Mouse (Mus musculus): ENCODE measurements at regions not wholly inside any gene's neighbourhood (a gene's known extent, or its start where the extent isn't known, plus 50 kb on each side); places are given as distances from the start of the nearest gene placed in this dataset.
"Not testable (repeated sequence)": the region's sequence is repeated elsewhere in the genome, so short reads cannot be mapped to it uniquely, and the experiment has no call there.

- DNase-seq, result no peak
These were observed 221.3 kb downstream of the Prdm13 start for GRCm38 (mm10) chr4:21464456-21464855.

GRCm38 (mm10) chr4:21441274-21441673 is 244.5 kb downstream of the Prdm13 start:
- DNase-seq, result no peak

GRCm38 (mm10) chr4:21436710-21437109 is 249.1 kb downstream of the Prdm13 start:
- DNase-seq, result no peak

- no peak for DNase-seq
These were observed 277.9 kb downstream of the Prdm13 start for GRCm38 (mm10) chr4:21407850-21408249.

GRCm38 (mm10) chr4:21369314-21369713 is 316.4 kb downstream of the Prdm13 start:
- no peak for DNase-seq

GRCm38 (mm10) chr4:21368234-21369021 is 317.3 kb downstream of the Prdm13 start:
- peak in 1 of 2 experiments; percentile 2 for DNase-seq

GRCm38 (mm10) chr4:21321769-21322168 is 364.0 kb downstream of the Prdm13 start:
- no peak for DNase-seq

- not testable (repeated sequence) for DNase-seq
These were observed 376.5 kb downstream of the Prdm13 start for GRCm38 (mm10) chr4:21309239-21309638.

GRCm38 (mm10) chr4:21307476-21308011 is 378.2 kb downstream of the Prdm13 start:
- DNase-seq, result no peak

GRCm38 (mm10) chr4:21300141-21300540 is 385.6 kb downstream of the Prdm13 start:
- peak in 1 of 2 experiments; percentile 2 for DNase-seq

GRCm38 (mm10) chr4:21267302-21267701 is 418.5 kb downstream of the Prdm13 start:
- no peak for DNase-seq

- no peak for DNase-seq
These were observed 418.9 kb downstream of the Prdm13 start for GRCm38 (mm10) chr4:21266886-21267285.

- no peak for DNase-seq
These were observed 435.4 kb downstream of the Prdm13 start for GRCm38 (mm10) chr4:21250396-21250795.

GRCm38 (mm10) chr4:21222631-21223030 is 463.1 kb downstream of the Prdm13 start:
- DNase-seq, result peak; percentile 11 to 14

- no peak for DNase-seq
These were observed 478.1 kb downstream of the Prdm13 start for GRCm38 (mm10) chr4:21207617-21208016.

- DNase-seq, result no peak
These were observed 490.1 kb downstream of the Prdm13 start for GRCm38 (mm10) chr4:21195620-21196019.

- DNase-seq, result no peak
These were observed 512.0 kb downstream of the Prdm13 start for GRCm38 (mm10) chr4:21173789-21174188.

GRCm38 (mm10) chr4:21173019-21173418 is 512.7 kb downstream of the Prdm13 start:
- no peak for DNase-seq

- DNase-seq, result no peak
These were observed 515.0 kb downstream of the Prdm13 start for GRCm38 (mm10) chr4:21170734-21171133.

GRCm38 (mm10) chr4:21162124-21162523 is 523.6 kb downstream of the Prdm13 start:
- DNase-seq, result no peak

GRCm38 (mm10) chr4:21125892-21126291 is 559.9 kb downstream of the Prdm13 start:
- no peak for DNase-seq

GRCm38 (mm10) chr4:21095741-21096140 is 590.0 kb downstream of the Prdm13 start:
- DNase-seq, result no peak

- DNase-seq, result no peak
These were observed 615.5 kb downstream of the Prdm13 start for GRCm38 (mm10) chr4:21070198-21070785.
